Mouse (Mus musculus) kidney, adult 2 months (tissue): ENCODE results near the gene Bcl2l1. TPM values are rescaled to one million over a fixed set of nuclear protein-coding genes. Genes with fewer than 3 reads are reported as not detected.

Source experiments
- DNase-seq: peaks from one replicate; pipeline ENCODE4 v3.0.0; 2021
- H3K27ac ChIP-seq: fragments of 200-500 bp; 2 replicates; pipeline ENCODE4 v1.5.1; 2012; ENCODE audit warnings: low read depth, low read length, control low read depth, inconsistent platforms; ENCODE audit not compliant: insufficient read depth
- H3K27me3 ChIP-seq: fragments of 200-500 bp; replicated peaks from 2 replicates; pipeline ENCODE4 v1.6.1; 2012; ENCODE audit warnings: mild to moderate bottlenecking, moderate library complexity, low read length, inconsistent platforms; ENCODE audit not compliant: control insufficient read depth, insufficient read depth
- H3K36me3 ChIP-seq: fragments of 200-500 bp; 2 replicates; pipeline ENCODE4 v1.6.1; 2012; ENCODE audit warnings: mild to moderate bottlenecking, moderate library complexity, low read length, inconsistent platforms; ENCODE audit not compliant: control insufficient read depth, insufficient read depth
- H3K4me1 ChIP-seq: fragments of 200-500 bp; 2 replicates; pipeline ENCODE4 v1.6.1; 2011; ENCODE audit warnings: low read length; ENCODE audit not compliant: control insufficient read depth, insufficient read depth
- H3K4me3 ChIP-seq: fragments of 200-500 bp; 2 replicates; pipeline ENCODE4 v1.5.1; 2011; ENCODE audit warnings: mild to moderate bottlenecking, low read depth, low read length, control low read depth; ENCODE audit not compliant: insufficient read depth
- CTCF ChIP-seq: fragments of 200-500 bp; conservative IDR thresholded peaks from 2 replicates; pipeline ENCODE4 v1.5.1; 2011; ENCODE audit warnings: low read depth, mild to moderate bottlenecking, control low read depth, low read length, moderate library complexity, mixed read lengths; ENCODE audit not compliant: insufficient read depth, insufficient read length
- POLR2A ChIP-seq: fragments of 200-500 bp; IDR thresholded peaks from one replicate; pipeline ENCODE4 v1.6.1; 2011; ENCODE audit warnings: low read depth, low read length, control low read depth
- WGBS: fragments of 180-500 bp; shearing (Covaris S2); methylation state at CpG from one replicate; pipeline ENCODE4 v1.1.7; 2018; 5-methylcytosine and 5-hydroxymethylcytosine counted together
- polyA plus RNA-seq: library from polyadenylated mRNA; depleted of rRNA; stranded (reverse); fragments of >200 nt; gene quantifications from 2 replicates; pipeline ENCODE4 v1.2.3, GENCODE M21; 2012

Gene Bcl2l1
- polyA plus RNA-seq, 1 experiment = 126 TPM

GRCm38 (mm10) chr2:152740490-152740889 is 91.0 kb downstream of the Bcl2l1 start:
- WGBS = 88% methylated on average over 5 of the region's 5 CpGs
- DNase-seq = no peak
- no peaks in the 10 kb centered on the region for H3K36me3 ChIP-seq
- H3K27me3 ChIP-seq = no peaks in the 10 kb centered on the region
- peak overlapping the region; percentile 18; the same call in 1 of the 2 replicates for H3K27ac ChIP-seq
- TF ChIP-seq POLR2A (no peak), CTCF (no peak)
- no peak overlapping the region for H3K4me3 ChIP-seq
- peaks cover 3% of the 10 kb centered on the region; the same call in 1 of the 2 replicates for H3K4me1 ChIP-seq

DNA sequence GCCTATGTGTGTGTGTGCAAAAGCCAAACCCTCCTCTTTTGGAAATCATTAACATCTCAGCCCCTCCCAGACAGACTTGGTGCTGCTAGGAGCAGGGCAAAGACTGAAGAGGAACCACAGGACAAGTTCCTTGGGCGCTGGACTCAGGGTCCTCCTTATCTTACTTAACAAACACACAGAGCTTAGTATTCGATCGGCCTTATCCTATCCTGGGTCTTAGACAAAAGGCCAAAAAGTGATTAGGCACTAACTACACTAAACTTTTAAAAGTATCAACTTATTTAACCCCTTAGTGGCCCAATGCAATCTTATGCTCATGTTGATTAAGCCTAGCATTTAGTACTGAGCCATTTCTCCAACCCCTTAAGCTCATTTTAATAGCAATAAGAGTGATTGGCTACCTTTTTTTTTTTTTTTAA is 91.7 kb downstream of the Bcl2l1 start:
- peak; percentile 93 for DNase-seq
- no peaks in the 10 kb centered on the region for H3K36me3 ChIP-seq
- H3K4me3 ChIP-seq = no peak overlapping the region
- no peak for TF ChIP-seq POLR2A
- no peak for TF ChIP-seq CTCF
- H3K27ac ChIP-seq = peak overlapping the region; percentile 99
- WGBS = 8% methylated on average over 3 of the region's 3 CpGs
- H3K27me3 ChIP-seq = no peaks in the 10 kb centered on the region
- peaks cover 3% of the 10 kb centered on the region; the same call in 1 of the 2 replicates for H3K4me1 ChIP-seq

GRCm38 (mm10) chr2:152739031-152739841 is 92.3 kb downstream of the Bcl2l1 start:
- Histone ChIP-seq H3K27me3 (no peaks in the 10 kb centered on the region), H3K4me1 (peaks cover 8% of the 10 kb centered on the region; the same call in 1 of the 2 replicates), H3K36me3 (no peaks in the 10 kb centered on the region), H3K4me3 (peak overlapping the region; percentile 33), H3K27ac (peak overlapping the region; percentile 99)
- WGBS = 2% methylated on average over 35 of the region's 36 CpGs
- peak; percentile 97 for DNase-seq
- no peak for TF ChIP-seq CTCF
- no peak for TF ChIP-seq POLR2A

- TF ChIP-seq CTCF (no peak), POLR2A (no peak)
- WGBS = 42% methylated on average over 2 of the region's 2 CpGs
- H3K4me3 ChIP-seq = peak overlapping the region; percentile 52
- H3K36me3 ChIP-seq = no peaks in the 10 kb centered on the region
- peaks cover 8% of the 10 kb centered on the region; the same call in 1 of the 2 replicates for H3K4me1 ChIP-seq
- DNase-seq = peak; percentile 52
- H3K27me3 ChIP-seq = no peaks in the 10 kb centered on the region
- peak overlapping the region; percentile 53 for H3K27ac ChIP-seq
Measured at GRCm38 (mm10) chr2:152738341-152738740, 93.2 kb downstream of the Bcl2l1 start.

DNA sequence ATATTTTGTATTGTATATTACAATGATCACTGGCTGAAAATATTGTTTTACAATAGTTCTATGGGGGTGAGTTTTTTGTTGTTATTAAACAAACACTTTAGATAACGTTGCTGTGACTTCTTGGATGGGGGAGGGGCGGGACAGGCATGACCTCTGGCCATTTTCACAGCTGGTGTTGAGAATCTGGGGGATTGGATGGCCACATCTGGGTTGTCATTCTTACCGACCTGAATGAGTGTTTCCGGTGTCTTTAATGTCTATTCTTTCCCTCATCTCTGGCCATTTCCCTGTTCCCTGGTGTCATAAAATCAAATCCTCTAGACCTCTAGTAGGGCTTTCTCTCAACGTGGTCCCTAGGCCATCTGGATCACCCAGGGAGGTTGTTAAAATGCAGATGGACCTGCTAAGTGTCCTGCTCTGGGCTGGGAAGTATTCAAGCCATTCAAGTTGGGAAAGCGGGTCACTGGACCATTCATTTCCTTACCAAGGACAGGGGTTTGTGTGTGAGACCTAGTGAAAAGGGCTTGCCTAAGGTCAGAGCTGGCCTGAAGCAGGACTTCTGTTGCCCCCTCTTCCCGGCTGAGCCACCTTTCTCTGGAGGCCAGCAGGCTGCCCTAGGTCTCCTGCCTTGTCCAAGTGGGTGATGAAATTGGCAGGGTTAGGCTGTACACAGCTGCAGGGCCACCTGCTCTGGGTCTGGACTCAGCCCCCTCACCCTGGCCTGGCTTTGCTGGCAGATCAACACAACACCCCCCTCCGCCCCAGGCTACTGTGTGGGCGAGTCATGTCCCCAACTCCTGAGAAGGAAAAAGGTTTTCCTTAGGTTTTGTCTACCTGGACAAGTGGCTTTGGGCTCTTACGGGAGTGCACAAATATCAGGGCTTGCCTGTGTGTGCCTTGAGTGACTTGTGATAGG is 94.0 kb downstream of the Bcl2l1 start:
- peak overlapping the region; percentile 52 for H3K4me3 ChIP-seq
- H3K27ac ChIP-seq = peak overlapping the region; percentile 53
- peaks cover 8% of the 10 kb centered on the region; the same call in 1 of the 2 replicates for H3K4me1 ChIP-seq
- 40% methylated on average over 10 of the region's 10 CpGs for WGBS
- no peaks in the 10 kb centered on the region for H3K27me3 ChIP-seq
- peak; percentile 55 for DNase-seq
- TF ChIP-seq CTCF (no peak), POLR2A (no peak)
- no peaks in the 10 kb centered on the region for H3K36me3 ChIP-seq

- Histone ChIP-seq H3K36me3 (no peaks in the 10 kb centered on the region), H3K27me3 (no peaks in the 10 kb centered on the region), H3K4me1 (peaks cover 8% of the 10 kb centered on the region; the same call in 1 of the 2 replicates), H3K4me3 (peak overlapping the region; percentile 76), H3K27ac (peak overlapping the region; percentile 75)
- WGBS = 4% methylated on average over 22 of the region's 22 CpGs
- DNase-seq = peak; percentile 54
- no peak for TF ChIP-seq POLR2A
- TF ChIP-seq CTCF = no peak
Measured at GRCm38 (mm10) chr2:152736748-152737147, 94.8 kb downstream of the Bcl2l1 start.

DNA sequence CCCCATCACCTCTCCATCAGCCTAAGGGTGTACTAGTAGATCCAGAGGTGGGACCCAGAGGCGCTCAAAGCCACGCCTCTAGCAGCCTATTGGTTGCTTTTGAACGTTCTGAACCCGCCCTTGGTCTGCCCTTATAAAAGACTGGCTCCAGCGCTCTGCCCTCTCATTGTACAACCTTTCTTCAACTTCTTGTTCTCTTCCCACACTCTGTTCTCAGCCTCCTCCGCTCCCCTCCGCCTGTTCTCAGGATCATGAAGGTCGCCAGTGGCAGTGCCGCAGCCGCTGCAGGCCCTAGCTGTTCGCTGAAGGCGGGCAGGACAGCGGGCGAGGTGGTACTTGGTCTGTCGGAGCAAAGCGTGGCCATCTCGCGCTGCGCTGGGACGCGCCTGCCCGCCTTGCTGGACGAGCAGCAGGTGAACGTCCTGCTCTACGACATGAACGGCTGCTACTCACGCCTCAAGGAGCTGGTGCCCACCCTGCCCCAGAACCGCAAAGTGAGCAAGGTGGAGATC is 95.4 kb downstream of the Bcl2l1 start, which contains the start of gene Id1:
Gene Id1, plus strand, starts transcription at position 162 of the 512 bp plus-strand sequence.
- Histone ChIP-seq H3K27me3 (no peaks in the 10 kb centered on the region), H3K4me3 (peak within 1 kb of the TSS; percentile 76), H3K4me1 (peaks cover 8% of the 10 kb centered on the region; the same call in 1 of the 2 replicates), H3K36me3 (no peaks in the 10 kb centered on the region), H3K27ac (peak within 1 kb of the TSS; percentile 81)
- DNase-seq = peak; percentile 96
- under 1% methylated on average over 28 of the region's 28 CpGs for WGBS
- TF ChIP-seq POLR2A (peak; percentile 63), CTCF (no peak)
